Mouse (Mus musculus) liver, embryonic 15.5 days (tissue): ENCODE measurements at regions not wholly inside any gene's neighbourhood (a gene's known extent, or its start where the extent isn't known, plus 50 kb on each side); places are given as distances from the start of the nearest gene placed in this dataset.
A peak's percentile ranks its signal among the peaks of the same experiment; 100 is the strongest.

Experiments used
- ATAC-seq: fragments of 200-750 bp; cut with Nextera tagmentation; 2 replicates; pipeline ENCODE4 v1.8.0; 2017; ENCODE audit warnings: moderate number of reproducible peaks, mild to moderate bottlenecking, moderate library complexity; ENCODE audit not compliant: insufficient read depth
- H3K27ac ChIP-seq: fragments of 300-500 bp; sonication (generic); replicated peaks from 2 replicates; pipeline ENCODE4 v1.5.1; 2015; ENCODE audit warnings: mild to moderate bottlenecking, inconsistent platforms
- H3K27me3 ChIP-seq: fragments of 300-500 bp; sonication (generic); 2 replicates; pipeline ENCODE4 v1.6.1; 2015; ENCODE audit warnings: mild to moderate bottlenecking, inconsistent platforms
- H3K36me3 ChIP-seq: fragments of 300-500 bp; sonication (generic); replicated peaks from 2 replicates; pipeline ENCODE4 v1.6.1; 2015; ENCODE audit warnings: moderate library complexity, mild to moderate bottlenecking, inconsistent platforms
- H3K4me1 ChIP-seq: fragments of 300-500 bp; sonication (generic); replicated peaks from 2 replicates; pipeline ENCODE4 v1.6.1; 2015; ENCODE audit warnings: inconsistent platforms
- H3K4me2 ChIP-seq: fragments of 300-500 bp; sonication (generic); 2 replicates; pipeline ENCODE4 v1.6.1; 2015; ENCODE audit warnings: moderate library complexity, mild to moderate bottlenecking, inconsistent platforms
- H3K4me3 ChIP-seq: fragments of 300-500 bp; sonication (generic); replicated peaks from 2 replicates; pipeline ENCODE4 v1.5.1; 2015; ENCODE audit warnings: mild to moderate bottlenecking, inconsistent platforms
- H3K9ac ChIP-seq: fragments of 300-500 bp; sonication (generic); 2 replicates; pipeline ENCODE4 v1.6.1; 2015; ENCODE audit warnings: moderate library complexity, mild to moderate bottlenecking, inconsistent platforms
- H3K9me3 ChIP-seq: fragments of 300-500 bp; sonication (generic); replicated peaks from 2 replicates; pipeline ENCODE4 v1.6.1; 2016; ENCODE audit warnings: inconsistent platforms
- WGBS: fragments of 180-500 bp; shearing (Covaris S2); methylation state at CpG from one replicate; pipeline ENCODE4 v1.1.7; 2015; ENCODE audit warnings: mixed read lengths; ENCODE audit not compliant: insufficient replicate concordance; 5-methylcytosine and 5-hydroxymethylcytosine counted together

DNA sequence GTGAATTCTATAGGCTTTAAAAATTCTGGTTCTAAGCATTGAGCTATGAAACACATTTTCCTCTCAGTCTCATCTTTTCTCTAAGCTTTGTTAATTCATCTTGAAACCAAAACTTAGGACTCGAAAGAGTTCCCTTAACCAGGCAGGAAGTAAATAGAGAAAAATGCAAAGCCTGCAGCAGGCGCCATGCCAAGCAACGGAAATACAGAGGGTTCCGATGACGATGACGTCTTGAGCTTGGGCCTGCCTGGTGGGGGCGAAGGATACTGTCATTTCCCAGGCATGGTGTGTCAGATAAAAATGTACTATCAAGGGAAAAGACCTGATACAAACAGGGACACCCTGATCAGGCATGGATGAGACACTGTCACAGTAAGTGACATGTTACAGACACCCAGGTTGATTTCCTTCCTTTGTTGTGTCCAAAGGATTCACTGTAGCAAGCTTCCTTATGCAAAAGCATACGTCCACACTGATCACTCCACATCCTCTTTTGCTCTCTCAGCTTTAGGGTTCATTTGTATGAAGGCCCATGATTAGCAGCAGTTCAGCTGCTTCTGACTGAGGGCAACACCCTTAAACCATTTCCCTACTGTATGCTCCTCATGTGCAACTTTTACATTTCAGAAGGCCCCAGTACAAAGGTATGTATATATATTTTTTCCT lies 135.0 kb downstream of the Cemip2 start:
- no peaks in the 10 kb centered on the region for H3K9me3 ChIP-seq
- H3K36me3 ChIP-seq = no peaks in the 10 kb centered on the region
- 28% methylated on average over 8 of the region's 8 CpGs for WGBS
- no peak overlapping the region for H3K4me2 ChIP-seq
- no peaks in the 10 kb centered on the region for H3K27me3 ChIP-seq
- H3K27ac ChIP-seq = no peak overlapping the region
- no peak overlapping the region for H3K9ac ChIP-seq
- H3K4me3 ChIP-seq = no peak overlapping the region
- H3K4me1 ChIP-seq = no peaks in the 10 kb centered on the region
- ATAC-seq = 0 out of 2 replicates have a peak, but pooled peaks have one; percentile 28

DNA sequence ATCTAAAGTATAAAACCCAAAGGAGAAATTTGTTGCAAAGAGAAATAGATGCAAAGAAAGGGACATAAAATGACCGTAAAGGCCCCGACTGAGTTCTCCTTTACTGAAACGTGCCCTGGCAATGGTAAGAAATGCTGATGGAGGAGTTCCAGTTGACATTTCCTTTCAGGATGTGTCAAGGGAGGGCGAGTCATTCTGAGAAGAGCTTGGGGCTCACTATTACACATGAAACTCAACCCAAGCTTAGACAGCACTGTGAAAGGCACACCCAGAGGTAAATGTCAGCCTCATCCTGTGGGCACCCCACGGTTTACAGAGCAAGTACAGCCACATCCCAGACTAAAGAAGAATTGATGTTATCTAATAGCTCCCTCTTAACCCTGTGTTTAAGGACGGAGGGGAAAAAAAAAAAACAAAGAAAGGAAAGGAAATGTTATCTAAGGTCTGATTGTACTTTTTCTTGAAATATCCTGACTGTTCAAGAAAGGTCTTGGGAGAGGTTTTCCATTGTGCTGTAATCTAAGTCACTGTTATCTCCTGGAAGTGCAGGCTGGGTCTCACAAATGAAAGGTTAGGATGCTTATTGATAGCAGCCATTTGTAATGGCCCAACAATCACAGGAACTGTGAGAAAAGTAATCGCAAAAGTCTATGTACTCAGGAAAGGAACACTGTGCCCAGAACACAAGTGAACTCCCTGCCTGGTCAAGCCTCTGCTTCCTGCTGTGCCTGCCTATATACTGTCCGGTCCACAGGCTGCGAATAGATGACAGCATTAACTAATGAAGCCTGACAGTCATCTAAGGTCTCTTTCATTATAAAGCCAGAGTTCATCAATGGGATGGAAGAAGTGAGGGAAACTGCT lies 135.8 kb downstream of the Cemip2 start:
- H3K27me3 ChIP-seq = no peaks in the 10 kb centered on the region
- peak; percentile 42; the same call in 1 of the 2 replicates for ATAC-seq
- H3K4me3 ChIP-seq = no peak overlapping the region
- H3K4me1 ChIP-seq = no peaks in the 10 kb centered on the region
- 33% methylated on average over 9 of the region's 9 CpGs for WGBS
- no peak overlapping the region for H3K4me2 ChIP-seq
- H3K9ac ChIP-seq = no peak overlapping the region
- H3K27ac ChIP-seq = no peak overlapping the region
- no peaks in the 10 kb centered on the region for H3K36me3 ChIP-seq
- H3K9me3 ChIP-seq = no peaks in the 10 kb centered on the region

DNA sequence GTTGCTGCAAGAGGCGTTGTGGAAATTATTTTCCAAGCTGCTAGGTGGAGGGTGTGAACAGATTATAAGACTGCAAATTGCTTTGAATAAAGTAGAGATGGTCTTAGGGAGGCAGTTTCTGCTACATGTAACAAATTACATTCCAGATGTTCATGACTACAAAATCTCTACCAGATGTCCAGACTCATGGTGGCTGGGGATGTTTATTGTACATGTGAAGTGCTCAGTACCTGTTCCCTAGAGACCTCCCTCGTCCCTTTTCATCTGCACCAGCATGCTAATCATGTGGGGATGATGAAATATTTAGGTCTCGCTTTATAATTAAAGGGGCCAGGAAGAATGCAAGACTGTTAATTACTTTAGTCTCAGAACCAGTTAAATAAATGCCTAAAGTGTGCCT lies 136.5 kb downstream of the Cemip2 start:
- Histone ChIP-seq H3K4me1 (no peaks in the 10 kb centered on the region), H3K27me3 (no peaks in the 10 kb centered on the region), H3K4me2 (no peak overlapping the region), H3K9ac (no peak overlapping the region), H3K4me3 (no peak overlapping the region), H3K9me3 (no peaks in the 10 kb centered on the region), H3K36me3 (no peaks in the 10 kb centered on the region), H3K27ac (no peak overlapping the region)
- 45% methylated on average over 3 of the region's 3 CpGs for WGBS
- no peak for ATAC-seq

DNA sequence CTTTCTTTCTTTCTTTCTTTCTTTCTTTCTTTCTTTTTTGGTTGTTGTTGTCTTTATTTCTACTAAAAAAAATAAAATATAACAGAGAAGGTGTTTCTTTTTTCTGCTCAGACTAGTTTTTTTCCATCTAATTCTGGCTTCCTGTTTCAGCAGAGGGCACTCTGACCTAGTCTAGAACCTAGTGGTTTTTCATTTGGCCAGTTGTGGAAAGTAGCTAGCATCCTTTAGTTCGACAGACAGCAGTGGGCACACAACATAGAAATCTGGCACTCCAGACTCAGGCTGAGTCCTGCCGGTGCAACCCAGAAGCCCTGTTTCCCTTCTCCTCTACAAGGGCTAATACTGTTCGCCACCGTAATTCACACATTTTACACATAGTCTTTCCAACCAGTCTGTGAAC lies 140.0 kb downstream of the Cemip2 start:
- no peaks in the 10 kb centered on the region for H3K36me3 ChIP-seq
- H3K9me3 ChIP-seq = no peaks in the 10 kb centered on the region
- no peak overlapping the region for H3K4me2 ChIP-seq
- 64% methylated on average over 4 of the region's 4 CpGs for WGBS
- no peaks in the 10 kb centered on the region for H3K27me3 ChIP-seq
- H3K27ac ChIP-seq = no peak overlapping the region
- no peaks in the 10 kb centered on the region for H3K4me1 ChIP-seq
- H3K4me3 ChIP-seq = no peak overlapping the region
- H3K9ac ChIP-seq = no peak overlapping the region
- no peak for ATAC-seq

DNA sequence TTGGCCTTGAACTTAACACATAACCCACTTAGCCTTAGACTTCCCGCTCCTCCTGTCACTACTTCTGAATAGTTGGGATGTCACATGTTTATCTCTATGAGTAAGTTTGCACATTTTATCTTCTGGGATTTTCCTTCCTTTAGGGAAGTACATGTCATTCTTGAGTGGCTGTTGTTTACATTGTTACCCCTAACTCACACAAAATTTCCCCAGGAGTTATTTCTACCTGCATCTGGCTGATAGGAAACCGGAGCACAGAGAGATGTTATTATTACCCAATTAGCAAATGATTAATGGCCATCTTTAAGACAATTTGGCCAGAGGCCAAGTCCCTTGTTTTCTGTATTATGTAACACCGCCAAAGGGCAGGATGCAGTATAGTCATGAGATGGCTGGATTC lies 140.9 kb downstream of the Cemip2 start:
- Histone ChIP-seq H3K4me3 (no peak overlapping the region), H3K9ac (no peak overlapping the region)
- no peak for ATAC-seq

DNA sequence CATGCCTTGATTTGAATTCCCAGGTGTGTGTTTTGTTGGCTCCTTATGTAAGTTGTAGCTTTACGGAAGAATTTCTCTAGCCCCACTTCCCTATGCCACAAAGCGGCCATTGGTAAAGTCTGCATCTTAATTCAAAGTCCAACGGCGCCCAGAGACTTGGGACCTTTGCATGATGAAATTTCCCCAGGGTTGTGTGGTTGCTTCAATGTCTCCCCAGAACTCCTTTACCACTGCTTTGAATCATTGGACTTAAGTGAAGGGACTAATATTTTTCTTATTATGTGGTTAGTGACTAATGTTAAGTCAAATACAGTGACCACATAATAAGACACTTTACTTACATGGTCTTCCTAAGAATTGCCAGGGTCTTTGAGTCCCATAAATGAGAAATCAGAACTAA lies 162.0 kb downstream of the Cemip2 start:
- Histone ChIP-seq H3K27me3 (no peaks in the 10 kb centered on the region), H3K27ac (no peak overlapping the region), H3K4me1 (no peaks in the 10 kb centered on the region), H3K4me3 (no peak overlapping the region), H3K36me3 (no peaks in the 10 kb centered on the region), H3K4me2 (no peak overlapping the region), H3K9ac (no peak overlapping the region), H3K9me3 (no peaks in the 10 kb centered on the region)
- WGBS = 61% methylated on average over 4 of the region's 4 CpGs
- ATAC-seq = no peak

More for the DNA sequence above, 140.9 kb downstream of the Cemip2 start:
- H3K36me3 ChIP-seq = no peaks in the 10 kb centered on the region
- no peaks in the 10 kb centered on the region for H3K9me3 ChIP-seq
- no peaks in the 10 kb centered on the region for H3K27me3 ChIP-seq
- H3K4me2 ChIP-seq = no peak overlapping the region
- no peaks in the 10 kb centered on the region for H3K4me1 ChIP-seq
- 55% methylated on average over 3 of the region's 3 CpGs for WGBS
- H3K27ac ChIP-seq = no peak overlapping the region

DNA sequence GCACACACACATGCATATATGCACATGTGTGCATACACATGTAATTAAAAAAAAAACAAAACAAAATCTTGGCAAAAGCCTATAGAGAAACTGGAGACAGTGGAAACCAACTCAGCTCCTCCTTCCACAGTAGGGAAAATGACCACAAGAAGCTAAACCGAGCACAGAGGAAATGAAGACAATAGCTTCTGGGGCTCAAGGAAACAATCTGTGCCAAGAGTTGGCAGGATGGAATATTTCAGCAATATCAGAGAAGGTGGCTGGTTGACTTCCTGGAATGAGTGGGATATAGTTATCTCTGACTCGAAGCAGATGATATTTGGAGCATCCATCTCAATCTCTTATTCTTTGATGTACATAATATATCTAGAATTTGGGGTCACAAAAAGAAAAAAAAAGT lies 163.6 kb downstream of the Cemip2 start:
- 16% methylated on average over 2 of the region's 2 CpGs for WGBS
- H3K9ac ChIP-seq = no peak overlapping the region
- no peaks in the 10 kb centered on the region for H3K9me3 ChIP-seq
- no peaks in the 10 kb centered on the region for H3K36me3 ChIP-seq
- no peak for ATAC-seq
- no peaks in the 10 kb centered on the region for H3K4me1 ChIP-seq
- H3K27me3 ChIP-seq = no peaks in the 10 kb centered on the region
- H3K4me3 ChIP-seq = no peak overlapping the region
- no peak overlapping the region for H3K4me2 ChIP-seq
- H3K27ac ChIP-seq = no peak overlapping the region

DNA sequence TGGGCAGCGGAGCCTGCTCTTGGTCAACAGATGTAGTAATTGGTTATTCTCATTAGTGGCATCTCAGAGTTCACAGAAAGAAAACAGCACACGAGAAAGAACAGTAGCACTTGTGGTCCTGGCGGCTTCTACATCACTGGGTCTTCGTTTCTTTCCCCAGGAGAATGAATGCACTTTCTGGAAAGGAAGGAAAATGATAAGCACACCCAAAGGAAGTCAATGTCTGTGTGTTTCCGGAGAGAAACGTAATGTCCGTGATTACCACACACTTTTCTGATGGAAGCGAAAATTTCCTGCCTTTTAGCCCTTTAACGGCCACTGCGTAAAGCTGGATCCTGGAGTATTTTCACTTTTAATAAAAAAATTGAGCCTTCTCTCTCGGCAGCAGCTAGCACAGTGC lies 164.1 kb downstream of the Cemip2 start:
- no peaks in the 10 kb centered on the region for H3K4me1 ChIP-seq
- H3K36me3 ChIP-seq = no peaks in the 10 kb centered on the region
- H3K4me2 ChIP-seq = peak overlapping the region; percentile 16; the same call in 1 of the 2 replicates
- no peak for ATAC-seq
- no peak overlapping the region for H3K4me3 ChIP-seq
- H3K27ac ChIP-seq = no peak overlapping the region
- H3K9me3 ChIP-seq = no peaks in the 10 kb centered on the region
- no peak overlapping the region for H3K9ac ChIP-seq
- WGBS = 16% methylated on average over 11 of the region's 11 CpGs
- no peaks in the 10 kb centered on the region for H3K27me3 ChIP-seq

DNA sequence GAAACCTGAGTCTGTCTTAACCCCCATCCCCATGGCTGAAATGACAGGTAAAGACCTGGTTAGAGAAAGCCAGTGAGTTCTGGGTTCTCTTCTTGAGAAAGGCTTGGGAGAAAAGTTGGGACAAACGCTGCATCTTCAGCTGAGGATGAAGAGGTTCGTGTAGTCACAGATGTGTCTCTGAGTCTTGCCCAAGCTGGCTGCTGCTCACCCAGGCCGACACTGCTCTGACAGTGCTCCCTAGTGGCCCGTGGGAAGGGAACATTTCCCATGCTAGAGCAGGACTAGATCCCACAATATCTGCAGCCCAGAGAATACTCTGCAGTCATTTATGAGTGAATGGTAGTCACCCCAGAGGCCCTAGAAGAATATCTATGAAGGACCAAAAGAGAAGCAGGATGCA lies 165.3 kb downstream of the Cemip2 start:
- no peaks in the 10 kb centered on the region for H3K9me3 ChIP-seq
- H3K27me3 ChIP-seq = no peaks in the 10 kb centered on the region
- H3K9ac ChIP-seq = no peak overlapping the region
- no peaks in the 10 kb centered on the region for H3K36me3 ChIP-seq
- ATAC-seq = no peak
- no peaks in the 10 kb centered on the region for H3K4me1 ChIP-seq
- no peak overlapping the region for H3K4me3 ChIP-seq
- WGBS = 20% methylated on average over 4 of the region's 4 CpGs
- H3K27ac ChIP-seq = no peak overlapping the region
- no peak overlapping the region for H3K4me2 ChIP-seq

DNA sequence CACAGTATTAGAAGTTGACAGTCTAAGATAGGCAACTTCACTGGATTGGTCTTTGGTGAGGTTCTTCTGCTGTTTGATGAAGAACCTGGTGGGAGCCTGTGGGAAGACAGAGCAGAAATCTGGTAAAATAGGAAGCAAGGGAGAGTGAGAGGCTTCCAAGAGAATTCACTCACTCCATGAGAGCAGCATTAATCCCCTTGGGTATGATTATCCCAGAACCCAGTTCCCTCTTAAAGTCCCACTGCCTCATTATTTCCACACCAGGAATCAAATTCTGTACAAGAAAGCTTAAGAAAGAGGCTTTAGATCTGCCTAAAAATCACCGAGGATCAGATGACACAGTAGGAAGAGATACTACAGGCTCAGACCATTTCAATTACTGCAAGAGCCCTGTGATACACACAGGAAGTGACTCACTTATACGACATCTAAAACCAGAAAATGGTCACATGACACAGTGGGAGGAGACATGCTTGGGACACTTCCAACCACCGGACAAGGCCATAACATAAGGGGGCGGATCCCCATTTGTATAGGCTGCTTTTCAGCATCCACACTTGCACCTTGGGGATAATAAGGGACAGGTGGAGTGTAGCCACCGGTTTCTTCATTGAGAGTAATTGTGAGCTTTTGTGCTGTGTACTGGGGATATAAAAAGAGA lies 168.2 kb downstream of the Cemip2 start:
- ATAC-seq = no peak
- no peaks in the 10 kb centered on the region for H3K36me3 ChIP-seq
- H3K4me3 ChIP-seq = no peak overlapping the region
- no peaks in the 10 kb centered on the region for H3K4me1 ChIP-seq
- no peak overlapping the region for H3K27ac ChIP-seq
- WGBS = 43% methylated on average over 5 of the region's 5 CpGs
- no peaks in the 10 kb centered on the region for H3K27me3 ChIP-seq
- H3K4me2 ChIP-seq = no peak overlapping the region
- no peak overlapping the region for H3K9ac ChIP-seq
- no peaks in the 10 kb centered on the region for H3K9me3 ChIP-seq

DNA sequence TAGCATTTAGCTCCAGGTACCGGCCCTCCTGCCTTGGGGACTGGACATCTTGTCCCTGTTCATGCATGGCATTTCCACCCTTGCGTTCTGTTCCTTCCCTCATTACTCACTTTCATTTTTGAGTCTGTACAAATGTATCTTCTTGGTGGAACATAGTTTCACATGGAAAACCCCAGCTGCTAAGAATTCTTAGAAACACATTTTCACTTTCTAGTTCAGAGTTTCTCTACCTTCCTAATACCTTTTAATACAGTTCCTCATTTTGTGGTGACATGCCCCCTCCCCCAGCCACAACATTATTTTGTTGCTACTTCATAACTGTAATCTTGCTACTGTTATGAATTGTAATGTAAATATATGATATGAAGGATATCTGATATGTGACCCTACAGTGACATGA lies 169.9 kb downstream of the Cemip2 start:
- H3K9ac ChIP-seq = no peak overlapping the region
- no peaks in the 10 kb centered on the region for H3K27me3 ChIP-seq
- no peaks in the 10 kb centered on the region for H3K36me3 ChIP-seq
- H3K4me2 ChIP-seq = no peak overlapping the region
- no peaks in the 10 kb centered on the region for H3K4me1 ChIP-seq
- no peak overlapping the region for H3K4me3 ChIP-seq
- no peak for ATAC-seq
- no peak overlapping the region for H3K27ac ChIP-seq
- no peaks in the 10 kb centered on the region for H3K9me3 ChIP-seq
- WGBS = 53% methylated on average over 2 of the region's 2 CpGs
